Mouse (Mus musculus): ENCODE measurements around the gene Tdp1.

Gene Tdp1

DNA sequence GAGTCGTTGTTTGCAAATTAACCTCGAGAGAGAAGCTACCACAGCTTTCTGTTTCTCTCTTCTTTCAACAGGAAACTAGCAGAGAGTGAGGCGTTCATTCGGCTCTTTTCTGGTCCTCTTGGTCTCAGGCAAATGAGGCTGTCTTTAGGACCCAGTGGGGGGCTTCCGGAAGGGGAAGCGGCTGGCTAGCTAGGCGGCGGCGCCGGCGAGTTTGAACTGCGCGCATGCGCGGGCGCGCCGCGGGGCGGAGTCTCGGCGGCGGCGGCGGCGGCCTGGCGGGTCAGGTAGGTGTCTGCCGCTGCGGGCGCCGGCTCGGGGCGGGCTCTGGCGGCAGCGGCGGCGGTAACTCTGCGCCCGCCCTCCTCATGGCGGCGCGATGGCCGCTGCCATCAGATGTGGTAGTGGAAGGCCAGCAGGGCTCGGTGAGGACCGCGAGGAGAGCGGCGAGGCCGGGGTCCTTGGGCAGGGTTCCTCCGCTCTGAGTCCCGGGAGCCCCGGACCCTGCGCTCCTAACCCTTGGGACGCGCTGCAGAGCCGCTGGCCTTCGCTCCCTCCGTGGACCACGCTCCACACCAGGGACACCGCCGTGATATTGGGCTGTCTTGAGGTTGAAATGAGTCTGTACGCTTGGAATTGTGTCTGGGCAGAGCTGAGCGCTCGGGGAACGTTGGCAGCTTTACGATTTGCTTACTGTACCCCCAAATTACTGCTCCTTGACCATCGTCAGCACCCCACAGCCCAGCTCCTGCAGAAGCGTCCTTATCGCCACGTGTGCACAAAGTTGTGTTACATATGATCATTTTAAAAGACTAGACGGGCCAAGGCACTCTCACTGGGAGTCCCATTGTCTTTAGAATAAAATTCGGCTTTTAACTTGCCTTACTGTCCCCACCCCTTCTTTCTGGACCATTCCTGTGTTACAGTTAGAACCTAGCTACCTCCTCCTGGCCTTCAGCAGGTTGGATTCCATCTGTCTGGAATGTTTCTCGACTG lies at the start of gene Tdp1, which contains the start of gene Efcab11:
Gene Tdp1, plus strand, starts transcription at position 249 of the 993 bp plus-strand sequence.
Gene Efcab11, minus strand, starts transcription at position 171 of the 993 bp plus-strand sequence.
- peak; percentile 95 to 98 for DNase-seq

GRCm38 (mm10) chr12:99836404-99837131 lies 47.7 kb upstream of the Tdp1 start:
- DNase-seq: peak; percentile 46 to 47

- no peak for DNase-seq
These were observed 46.8 kb upstream of the Tdp1 start for GRCm38 (mm10) chr12:99837528-99837927.

DNA sequence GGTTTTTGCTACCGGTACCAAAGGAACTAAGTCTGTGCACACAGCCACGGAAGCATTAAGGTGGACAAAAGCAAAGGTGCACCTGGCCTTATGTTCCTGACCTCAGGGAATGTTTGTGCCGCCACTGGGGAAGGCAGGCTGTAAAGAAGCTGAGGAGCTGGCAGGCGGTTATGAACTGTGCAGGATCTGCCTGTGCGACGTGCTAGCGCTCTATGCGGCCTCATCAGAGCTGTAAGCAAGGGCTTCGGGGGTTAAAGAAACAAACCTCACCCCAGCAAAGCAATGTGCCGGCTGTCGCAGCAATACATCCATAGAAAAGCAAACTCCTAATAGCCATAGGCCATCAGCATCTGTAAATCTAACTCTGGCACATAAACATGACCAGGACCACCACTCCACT lies 46.2 kb upstream of the Tdp1 start:
- DNase-seq: no peak

DNA sequence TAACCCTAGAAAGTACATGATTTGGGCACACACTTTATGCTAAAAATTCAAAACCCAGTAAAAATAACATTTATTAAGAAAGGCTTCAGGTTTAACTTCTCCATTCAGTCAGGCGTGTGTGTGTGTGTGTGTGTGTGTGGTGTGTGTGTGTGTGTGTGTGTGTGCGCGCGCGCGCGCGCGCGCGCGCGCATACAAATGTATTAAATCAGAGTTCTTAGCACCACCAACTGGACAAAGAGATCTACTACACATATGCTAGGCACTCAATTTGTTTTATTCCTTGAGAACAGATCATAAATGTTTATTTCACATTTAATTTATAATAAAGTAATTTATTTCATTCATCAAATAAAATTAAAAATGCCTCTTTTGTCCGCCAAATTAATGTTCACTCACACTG lies 45.6 kb upstream of the Tdp1 start:
- DNase-seq: peak in 1 of 2 experiments; percentile 27

DNA sequence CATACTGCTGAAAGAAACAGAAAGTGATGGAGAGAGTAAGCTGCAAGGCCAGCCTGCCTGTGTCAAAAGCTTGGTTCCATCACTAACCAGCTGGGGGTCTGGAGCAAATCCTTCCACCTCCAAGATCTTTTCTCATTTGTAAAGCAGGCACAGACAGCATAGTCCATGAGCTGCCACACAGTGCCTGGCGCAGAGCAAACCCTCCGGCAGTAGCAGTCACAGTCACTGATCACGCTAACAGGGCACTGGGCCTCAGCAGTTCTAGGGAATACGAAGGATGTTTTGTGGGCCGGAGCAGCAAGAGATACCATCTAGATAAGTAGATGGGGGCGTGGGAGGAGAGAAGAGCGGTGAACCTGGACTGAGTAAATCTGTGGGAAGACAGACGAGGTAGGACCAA lies 39.4 kb upstream of the Tdp1 start:
- no peak for DNase-seq

GRCm38 (mm10) chr12:99849996-99850395 lies 34.3 kb upstream of the Tdp1 start:
- DNase-seq: no peak

DNA sequence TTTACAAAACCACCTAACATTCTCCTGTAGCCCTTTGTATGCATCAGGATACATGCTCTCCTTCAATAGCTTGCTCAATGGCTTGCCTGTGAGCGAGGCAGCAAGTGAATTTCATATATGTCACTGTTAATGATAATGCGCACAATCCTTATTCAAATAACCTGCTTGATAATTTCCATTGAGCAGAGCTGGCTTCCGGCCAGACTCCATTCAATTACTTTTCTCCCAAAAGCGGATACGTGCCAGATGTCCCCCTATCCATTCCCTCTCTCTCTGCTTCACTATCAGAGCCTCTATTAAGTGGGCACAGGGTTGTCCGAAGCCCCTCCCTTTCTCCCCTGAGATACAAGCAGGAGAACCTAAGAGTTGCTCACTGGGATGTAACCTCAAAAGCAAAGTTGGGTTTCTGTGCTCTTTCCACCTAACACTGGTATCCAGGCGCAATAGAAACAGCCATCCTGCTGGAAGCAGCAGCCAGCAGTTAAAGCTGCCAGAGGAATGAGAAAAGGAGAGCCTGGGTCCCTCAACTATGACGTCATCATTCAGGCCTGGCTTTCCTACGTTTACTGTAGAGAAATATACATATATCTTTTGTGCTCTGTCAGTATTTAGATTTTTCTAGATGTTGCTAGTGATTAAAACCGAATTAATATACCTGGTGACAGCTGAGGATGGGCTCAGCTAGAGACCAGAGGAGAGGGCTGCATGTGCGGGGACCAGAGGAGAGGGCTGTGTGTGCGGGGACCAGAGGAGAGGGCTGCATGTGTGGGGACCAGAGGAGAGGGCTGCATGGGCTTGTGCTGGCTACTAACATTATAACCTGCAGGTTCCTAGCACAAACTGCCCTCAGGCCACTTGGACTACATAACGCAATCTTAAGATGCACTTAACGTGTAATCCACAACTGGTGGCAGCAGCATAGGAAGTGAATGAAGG lies 30.7 kb upstream of the Tdp1 start:
- no peak for DNase-seq

GRCm38 (mm10) chr12:99856011-99856410 lies 28.3 kb upstream of the Tdp1 start:
- peak; percentile 26 to 27 for DNase-seq

- DNase-seq: no peak
These were observed 25.7 kb upstream of the Tdp1 start for GRCm38 (mm10) chr12:99858664-99859063.

- no peak for DNase-seq
These were observed 24.8 kb upstream of the Tdp1 start for GRCm38 (mm10) chr12:99859391-99860100.

- no peak for DNase-seq
These were observed 23.3 kb upstream of the Tdp1 start for GRCm38 (mm10) chr12:99860981-99861380.

GRCm38 (mm10) chr12:99864613-99865012 lies 19.7 kb upstream of the Tdp1 start:
- no peak for DNase-seq

DNA sequence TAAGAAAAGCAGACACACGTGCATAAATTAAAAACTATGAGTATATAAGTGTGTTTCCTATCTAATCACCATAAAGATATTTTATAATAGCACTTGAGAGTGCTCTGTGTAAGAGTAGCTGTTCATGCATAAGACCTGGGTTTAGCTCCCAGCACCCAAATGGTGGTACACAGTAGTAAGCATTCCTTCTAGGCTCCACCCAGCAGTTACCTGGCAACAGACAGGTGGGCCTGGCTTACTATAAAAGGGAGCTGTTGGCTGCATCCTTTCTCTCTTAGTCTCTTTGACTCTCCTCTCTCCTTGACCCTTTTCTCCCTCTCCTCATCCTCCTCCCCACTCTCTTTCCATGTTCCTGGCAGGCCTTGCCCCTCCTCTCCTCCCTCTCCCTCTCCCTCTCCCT lies 15.5 kb upstream of the Tdp1 start:
- no peak for DNase-seq

DNA sequence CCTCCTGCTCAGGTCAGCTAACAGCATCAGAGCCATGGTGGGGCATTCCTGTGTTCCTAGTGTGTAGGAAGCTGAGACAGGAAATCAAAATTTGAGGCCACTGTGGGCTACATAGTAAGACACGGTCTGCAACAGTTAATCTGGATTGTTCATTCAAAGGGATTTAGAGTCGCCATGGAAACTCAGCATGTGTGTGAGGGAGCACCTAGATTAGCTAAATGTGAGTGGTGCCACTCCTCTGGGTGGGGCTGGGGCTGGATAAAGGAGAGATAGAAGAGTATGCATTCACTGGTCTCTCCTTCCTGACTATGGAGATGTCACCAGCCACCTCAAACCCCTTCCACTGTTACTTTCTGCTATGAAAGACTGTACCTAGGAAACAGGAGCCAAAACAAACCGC lies 10.9 kb upstream of the Tdp1 start:
- no peak for DNase-seq

GRCm38 (mm10) chr12:99874609-99875008 lies 9.7 kb upstream of the Tdp1 start:
- no peak for DNase-seq

DNA sequence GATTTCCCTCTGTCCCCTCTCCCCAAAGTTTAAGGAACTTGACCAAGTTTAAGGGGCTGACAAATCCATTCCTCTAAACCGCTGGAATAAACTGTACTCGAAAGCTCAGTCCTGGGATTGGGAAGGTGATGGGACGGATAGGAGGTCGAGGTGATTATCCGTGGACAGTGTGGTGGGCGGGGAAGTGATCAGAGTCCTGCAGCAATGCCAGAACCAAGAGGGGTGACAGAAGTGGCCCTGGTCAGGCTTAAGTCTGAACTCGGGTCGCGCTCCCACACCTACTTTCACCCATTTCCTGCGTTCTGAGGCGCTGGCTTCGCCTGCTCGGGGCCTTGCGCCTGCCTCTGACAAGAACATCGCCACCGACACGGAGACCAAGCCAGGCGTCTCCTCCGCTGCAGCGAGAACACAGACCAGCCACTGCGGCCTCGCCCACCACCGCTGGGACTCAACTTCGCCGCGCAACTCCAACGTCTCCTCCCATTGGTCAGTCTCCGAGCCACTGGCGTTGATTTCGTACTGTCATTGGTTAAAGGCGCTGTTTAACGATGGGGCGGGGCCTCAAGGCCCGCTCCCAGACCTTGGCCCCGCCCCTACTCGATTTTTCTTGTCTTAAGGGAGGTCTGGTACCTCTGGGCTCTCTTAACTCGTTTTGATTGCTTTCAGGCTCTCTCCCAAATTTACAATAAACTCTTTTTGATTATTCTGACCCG lies 1.2 kb upstream of the Tdp1 start:
- DNase-seq: peak; percentile 79 to 84

- peak; percentile 7 to 39 for DNase-seq
These were observed 608 bp upstream of the Tdp1 start for GRCm38 (mm10) chr12:99883713-99884105.

GRCm38 (mm10) chr12:99885282-99885901 lies 1.1 kb downstream of the Tdp1 start:
- DNase-seq: no peak

GRCm38 (mm10) chr12:99897846-99898245 lies 13.5 kb downstream of the Tdp1 start:
- DNase-seq: no peak

All from cerebellum, adult 18-20 months (tissue).